In the genomic region with DNA sequence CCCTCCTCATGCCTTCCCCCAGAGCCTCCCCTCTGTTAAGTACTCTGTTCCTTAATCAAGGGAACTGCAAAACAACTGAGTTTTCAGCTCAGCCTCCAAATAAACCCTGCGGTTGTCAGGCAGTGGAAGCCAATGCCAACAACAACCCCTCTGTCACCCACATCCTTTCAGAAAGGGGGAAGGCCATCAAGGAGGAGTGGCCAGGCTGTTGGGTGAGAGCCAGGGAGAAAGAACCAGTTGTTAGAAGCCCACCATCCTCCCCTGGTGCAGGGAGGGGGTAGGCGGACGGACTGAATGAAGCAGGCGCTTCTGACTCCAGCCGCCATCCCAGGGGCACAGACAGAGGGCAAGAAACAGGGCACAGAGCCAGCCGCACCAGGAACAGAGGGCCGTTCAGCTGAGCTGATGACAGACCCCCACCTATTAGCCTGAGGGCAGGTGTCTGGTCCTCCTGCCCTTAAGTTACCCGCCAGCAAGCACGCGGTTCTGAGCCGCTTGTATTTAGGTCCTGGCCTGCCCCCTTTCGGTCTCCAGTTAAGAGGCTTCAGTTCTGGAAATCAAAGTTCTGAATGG, we compare ENCODE assay signal across 10 mouse cellular contexts. TPM values are rescaled to one million over a fixed set of nuclear protein-coding genes. Genes with fewer than 3 reads are reported as not detected.
DNase-seq lines count a peak whose midpoint lies in the region; ATAC-seq and TF ChIP-seq lines count a peak whose summit lies in the region.
"Had no signal": no experiment of that assay in that cellular context is flagged by ENCODE, and none has a peak within 500 bp of the region (broad histone marks: within the 10 kb centered on the region; RNA-seq: fewer than 3 reads in every experiment).

No protein-coding gene starts in this region.

- no peaks in the 10 kb centered on the region; the same call in 1 of the 2 replicates for H3K4me1 ChIP-seq in cerebellum, adult 2 months (ENCODE audit: control insufficient read depth, insufficient read depth, low read length)
- peaks cover 2% of the 10 kb centered on the region; the same call in 1 of the 2 replicates for H3K4me1 ChIP-seq in lung, embryonic 16.5 days (replicated peaks; ENCODE audit: control insufficient read depth, insufficient read depth, low read length)
- H3K4me1 ChIP-seq in limb, embryonic 15.5 days, result peaks cover 33% of the 10 kb centered on the region

- no peak overlapping the region for H3K27ac ChIP-seq in cerebellum, adult 2 months (ENCODE audit: insufficient read depth, low read length)
- no peak overlapping the region for H3K27ac ChIP-seq in lung, embryonic 16.5 days (ENCODE audit: low read length)
- peak overlapping the region; percentile 11; the same call in 1 of the 2 replicates for H3K27ac ChIP-seq in limb, embryonic 15.5 days

- H3K4me3 ChIP-seq in cerebellum, adult 2 months (replicated peaks; ENCODE audit: insufficient read depth, low read depth, low read length), result no peak overlapping the region
- H3K4me3 ChIP-seq in lung, embryonic 16.5 days (ENCODE audit: low read length), result no peak overlapping the region
- no peak overlapping the region for H3K4me3 ChIP-seq in limb, embryonic 15.5 days
- H3K4me3 ChIP-seq: myocyte had no signal

- no peak overlapping the region for H3K4me2 ChIP-seq in lung, embryonic 16.5 days (ENCODE audit: low read depth, low read length)
- H3K4me2 ChIP-seq in limb, embryonic 15.5 days, result 0 out of 2 replicates have a peak overlapping the region, but pooled peaks have one; percentile 6

- DNase-seq in cerebellum, postnatal 10 days, result peak; percentile 79 to 80
- no peak for DNase-seq in cerebellum, adult 2 months
- DNase-seq in lung, adult 18-20 months, result no peak
- peak; percentile 31 to 71 for DNase-seq in frontal cortex, postnatal 14 days (ENCODE audit: low spot score in 2 of 2)
- DNase-seq in spleen, postnatal 14 days (ENCODE audit: low spot score in 2 of 2), result no peak
- DNase-seq in spleen, postnatal 36 days (ENCODE audit: low spot score in 2 of 2), result no peak

- peak; percentile 53; the same call in 1 of the 2 replicates for ATAC-seq in lung, embryonic 16.5 days (ENCODE audit: low read depth)
- ATAC-seq in limb, embryonic 15.5 days (ENCODE audit: insufficient number of reproducible peaks, low FRiP score, low TSS enrichment, low read depth), result peak; percentile 44; the same call in 1 of the 2 replicates

- H3K9me3 ChIP-seq in lung, embryonic 16.5 days (ENCODE audit: control insufficient read depth, low read length), result no peaks in the 10 kb centered on the region
- H3K9me3 ChIP-seq in limb, embryonic 15.5 days, result no peaks in the 10 kb centered on the region

- no peaks in the 10 kb centered on the region for H3K36me3 ChIP-seq in lung, embryonic 16.5 days (ENCODE audit: control insufficient read depth, insufficient read depth, low read length)
- peaks cover 7% of the 10 kb centered on the region for H3K36me3 ChIP-seq in limb, embryonic 15.5 days

- no peak for TF ChIP-seq POLR2A in cerebellum, adult 2 months (IDR thresholded peaks at IDR 0.05; ENCODE audit: borderline replicate concordance, insufficient read depth, low read length)

- no peak overlapping the region for H3K9ac ChIP-seq in lung, embryonic 16.5 days (ENCODE audit: low read length)
- H3K9ac ChIP-seq in limb, embryonic 15.5 days, result no peak overlapping the region

- no peaks in the 10 kb centered on the region for H3K27me3 ChIP-seq in cerebellum, adult 2 months (ENCODE audit: control insufficient read depth, insufficient read depth, low read length)
- H3K27me3 ChIP-seq in lung, embryonic 16.5 days (ENCODE audit: control insufficient read depth, insufficient read depth, low read depth, low read length), result peaks cover 11% of the 10 kb centered on the region
- H3K27me3 ChIP-seq in limb, embryonic 15.5 days, result peaks cover 11% of the 10 kb centered on the region

- 41% methylated on average over 12 of the region's 12 CpGs for whole genome bisulfite sequencing in cerebellum, adult 2 months
- WGBS in lung, embryonic 16.5 days, result 46% methylated on average over 12 of the region's 12 CpGs
- 46% methylated on average over 12 of the region's 12 CpGs for WGBS in limb, embryonic 15.5 days

- TF ChIP-seq CTCF in cerebellum, adult 2 months (IDR thresholded peaks at IDR 0.05; ENCODE audit: borderline replicate concordance, insufficient read depth, low read depth, low read length), result no peak; the same call in 1 of the 2 replicates

RNA-seq across cellular contexts. Expression of a gene that starts 2.7 kb away (rescaled TPM):
- 2.1 and 3.1 TPM in 2 replicates for polyA plus RNA-seq in cerebellum, adult 2 months (2012; rRNA removed)
- 14.2 and 15.4 TPM in 2 replicates for polyA plus RNA-seq in lung, embryonic 16.5 days (2015; fragmentation: Nextera tagmentation; extraction: Ambion mirVana)
- 16.3 and 18.5 TPM in 2 replicates for polyA plus RNA-seq in limb, embryonic 15.5 days (2015; fragmentation: Nextera tagmentation; extraction: Ambion mirVana)
- polyA plus RNA-seq: C2C12 had no signal

RNA-seq across cellular contexts. Expression of a gene that starts 20.7 kb away (rescaled TPM):
- polyA plus RNA-seq in cerebellum, adult 2 months (2012; rRNA removed), result 15.1 and 15.8 TPM in 2 replicates
- polyA plus RNA-seq in lung, embryonic 16.5 days (2015; fragmentation: Nextera tagmentation; extraction: Ambion mirVana), result 17.5 and 19.6 TPM in 2 replicates
- 16.3 and 16.4 TPM in 2 replicates for polyA plus RNA-seq in limb, embryonic 15.5 days (2015; fragmentation: Nextera tagmentation; extraction: Ambion mirVana)

RNA-seq across cellular contexts. Expression of a gene that starts 27.6 kb away (rescaled TPM):
- 373 and 404 TPM in 2 replicates for polyA plus RNA-seq in cerebellum, adult 2 months (2012; rRNA removed)
- polyA plus RNA-seq in lung, embryonic 16.5 days (2015; fragmentation: Nextera tagmentation; extraction: Ambion mirVana), result 195 and 218 TPM in 2 replicates
- polyA plus RNA-seq in limb, embryonic 15.5 days (2015; fragmentation: Nextera tagmentation; extraction: Ambion mirVana), result 165 and 166 TPM in 2 replicates

RNA-seq across cellular contexts. Expression of a gene that starts 36.4 kb away (rescaled TPM):
- 7.2 and 8.6 TPM in 2 replicates for polyA plus RNA-seq in cerebellum, adult 2 months (2012; rRNA removed)
- polyA plus RNA-seq in lung, embryonic 16.5 days (2015; fragmentation: Nextera tagmentation; extraction: Ambion mirVana), result 10.1 and 10.9 TPM in 2 replicates
- polyA plus RNA-seq in limb, embryonic 15.5 days (2015; fragmentation: Nextera tagmentation; extraction: Ambion mirVana), result 6.9 and 8.0 TPM in 2 replicates

RNA-seq across cellular contexts. Expression of a gene that starts 58.9 kb away (rescaled TPM):
- polyA plus RNA-seq in cerebellum, adult 2 months (2012; rRNA removed), result 82.0 and 94.5 TPM in 2 replicates
- 193 and 203 TPM in 2 replicates for polyA plus RNA-seq in lung, embryonic 16.5 days (2015; fragmentation: Nextera tagmentation; extraction: Ambion mirVana)
- 225 and 232 TPM in 2 replicates for polyA plus RNA-seq in limb, embryonic 15.5 days (2015; fragmentation: Nextera tagmentation; extraction: Ambion mirVana)

Comparison
In these comparisons a context has a peak if more than half of its experiments do, and no peak if none do; other contexts are left out.
1. DNase-seq: peak in cerebellum, postnatal 10 days (2 of 2) and frontal cortex, postnatal 14 days (2 of 2); none in cerebellum, adult 2 months (0 of 2), lung, adult 18-20 months (0 of 2), spleen, postnatal 14 days (0 of 2) and spleen, postnatal 36 days (0 of 2).